Mouse (Mus musculus) lung, postnatal 14 days (tissue): Measurements from ENCODE around the gene Elf5.
A peak's percentile ranks its signal among the peaks of the same experiment; 100 is the strongest.

Experiments
- DNase-seq: peaks from one replicate; pipeline ENCODE4 v3.0.0; 2021

Elf5 gene

GRCm38 (mm10) chr2:103411348-103411747 is at the start of gene Elf5:
Gene Elf5 (plus strand): TSS chr2:103411688.
- DNase-seq = no peak

GRCm38 (mm10) chr2:103372541-103372940 is 38.9 kb upstream of the Elf5 start:
- no peak for DNase-seq

GRCm38 (mm10) chr2:103379502-103380160 is 31.9 kb upstream of the Elf5 start:
- DNase-seq = peak; percentile 42

GRCm38 (mm10) chr2:103382174-103382573 is 29.3 kb upstream of the Elf5 start:
- no peak for DNase-seq

- no peak for DNase-seq
Measured at GRCm38 (mm10) chr2:103387881-103388280, 23.6 kb upstream of the Elf5 start.

GRCm38 (mm10) chr2:103388311-103388710 is 23.2 kb upstream of the Elf5 start:
- peak; percentile 32 for DNase-seq

- DNase-seq = no peak
Measured at GRCm38 (mm10) chr2:103390086-103390988, 21.2 kb upstream of the Elf5 start.

- no peak for DNase-seq
Measured at GRCm38 (mm10) chr2:103391626-103392025, 19.9 kb upstream of the Elf5 start.

- no peak for DNase-seq
Measured at GRCm38 (mm10) chr2:103398110-103398509, 13.4 kb upstream of the Elf5 start.

GRCm38 (mm10) chr2:103400691-103401090 is 10.8 kb upstream of the Elf5 start:
- DNase-seq = no peak

- DNase-seq = no peak
Measured at GRCm38 (mm10) chr2:103406239-103406638, 5.2 kb upstream of the Elf5 start.

- DNase-seq = no peak
Measured at GRCm38 (mm10) chr2:103411816-103412215, 328 bp downstream of the Elf5 start.

- DNase-seq = no peak
Measured at GRCm38 (mm10) chr2:103413381-103413780, 1.9 kb downstream of the Elf5 start.

- no peak for DNase-seq
Measured at GRCm38 (mm10) chr2:103415774-103416173, 4.3 kb downstream of the Elf5 start.

GRCm38 (mm10) chr2:103420650-103421507 is 9.4 kb downstream of the Elf5 start:
- DNase-seq = no peak

GRCm38 (mm10) chr2:103423884-103424283 is 12.4 kb downstream of the Elf5 start:
- DNase-seq = no peak

GRCm38 (mm10) chr2:103424349-103425026 is 13.0 kb downstream of the Elf5 start:
- peak; percentile 78 for DNase-seq

GRCm38 (mm10) chr2:103425456-103426063 is 14.1 kb downstream of the Elf5 start:
- peak; percentile 46 for DNase-seq

GRCm38 (mm10) chr2:103428356-103428755 is 16.9 kb downstream of the Elf5 start:
- no peak for DNase-seq

- DNase-seq = no peak
Measured at GRCm38 (mm10) chr2:103430712-103431111, 19.2 kb downstream of the Elf5 start.

- DNase-seq = no peak
Measured at GRCm38 (mm10) chr2:103432695-103433275, 21.3 kb downstream of the Elf5 start.

- DNase-seq = peak; percentile 64
Measured at GRCm38 (mm10) chr2:103435110-103435509, 23.6 kb downstream of the Elf5 start.
